Mouse (Mus musculus) forebrain, embryonic 12.5 days (tissue): ENCODE measurements at regions not wholly inside any gene's neighbourhood (a gene's known extent, or its start where the extent isn't known, plus 50 kb on each side); places are given as distances from the start of the nearest gene placed in this dataset.

Source experiments
- ATAC-seq: fragments of 200-750 bp; cut with Nextera tagmentation; 2 replicates; pipeline ENCODE4 v1.8.0; 2017; ENCODE audit warnings: moderate TSS enrichment; ENCODE audit not compliant: low FRiP score
- H3K27ac ChIP-seq: fragments of 300-500 bp; sonication (generic); 2 replicates; pipeline ENCODE4 v1.5.1; 2016; ENCODE audit warnings: mild to moderate bottlenecking
- H3K27me3 ChIP-seq: fragments of 300-500 bp; sonication (generic); 2 replicates; pipeline ENCODE4 v1.6.1; 2016; ENCODE audit warnings: mild to moderate bottlenecking
- H3K36me3 ChIP-seq: fragments of 300-500 bp; sonication (generic); replicated peaks from 2 replicates; pipeline ENCODE4 v1.6.1; 2016; ENCODE audit warnings: mild to moderate bottlenecking
- H3K4me1 ChIP-seq: fragments of 300-500 bp; sonication (generic); 2 replicates; pipeline ENCODE4 v1.6.1; 2016
- H3K4me2 ChIP-seq: fragments of 300-500 bp; sonication (generic); 2 replicates; pipeline ENCODE4 v1.6.1; 2016; ENCODE audit warnings: mild to moderate bottlenecking, moderate library complexity
- H3K4me3 ChIP-seq: fragments of 300-500 bp; sonication (generic); replicated peaks from 2 replicates; pipeline ENCODE4 v1.5.1; 2016; ENCODE audit warnings: mild to moderate bottlenecking
- H3K9ac ChIP-seq: fragments of 300-500 bp; sonication (generic); 2 replicates; pipeline ENCODE4 v1.6.1; 2016; ENCODE audit warnings: mild to moderate bottlenecking
- H3K9me3 ChIP-seq: fragments of 300-500 bp; sonication (generic); 2 replicates; pipeline ENCODE4 v1.6.1; 2016
- WGBS: fragments of 180-500 bp; shearing (Covaris S2); methylation state at CpG from one replicate; pipeline ENCODE4 v1.1.7; 2016; 5-methylcytosine and 5-hydroxymethylcytosine counted together

DNA sequence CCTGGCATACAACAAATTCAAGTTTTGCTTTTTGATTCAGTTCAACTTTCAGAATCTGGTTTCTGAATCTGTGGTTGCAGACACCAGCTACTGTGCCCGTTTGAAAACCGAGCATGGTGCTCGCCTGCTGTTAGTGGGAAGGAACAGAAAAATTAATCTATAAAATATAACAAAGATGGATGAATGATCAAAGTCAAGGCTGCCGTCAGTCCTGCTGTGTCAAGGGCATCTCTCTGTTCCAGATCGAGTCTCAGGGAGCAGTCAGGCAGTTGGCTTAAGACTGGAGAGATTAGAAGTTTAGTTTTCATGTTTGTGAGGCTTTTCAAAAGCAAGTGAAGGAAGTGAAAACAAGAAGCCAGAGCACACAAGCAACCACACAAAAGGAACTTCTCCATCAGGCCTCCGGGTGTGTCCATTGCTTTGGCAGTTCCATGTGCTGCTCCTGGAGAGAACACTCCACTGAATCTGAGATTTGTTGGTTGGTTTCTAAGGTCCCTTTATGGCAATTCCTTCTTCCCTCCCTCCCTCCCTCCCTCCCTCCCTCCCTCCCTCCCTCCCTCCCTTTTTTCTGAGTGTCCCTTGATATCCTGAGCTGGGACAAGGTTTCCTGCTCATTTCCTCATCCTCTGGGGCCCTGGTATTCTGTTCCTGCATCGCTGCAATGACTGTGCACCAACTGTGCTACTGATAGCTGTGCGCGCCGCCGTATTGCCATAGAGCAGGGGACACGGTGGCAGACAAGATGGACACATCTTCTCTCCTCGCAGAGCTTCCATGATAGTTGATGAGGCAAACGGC lies 145.4 kb upstream of the Serp2 start:
- Histone ChIP-seq H3K9me3 (no peaks in the 10 kb centered on the region), H3K4me3 (no peak overlapping the region), H3K27me3 (0 out of 2 replicates have a peak, but pooled peaks cover 3% of the 10 kb centered on the region), H3K4me1 (peaks cover 18% of the 10 kb centered on the region), H3K36me3 (no peaks in the 10 kb centered on the region), H3K4me2 (no peak overlapping the region), H3K27ac (no peak overlapping the region), H3K9ac (no peak overlapping the region)
- ATAC-seq: no peak
- WGBS: 84% methylated on average over 14 of the region's 14 CpGs

DNA sequence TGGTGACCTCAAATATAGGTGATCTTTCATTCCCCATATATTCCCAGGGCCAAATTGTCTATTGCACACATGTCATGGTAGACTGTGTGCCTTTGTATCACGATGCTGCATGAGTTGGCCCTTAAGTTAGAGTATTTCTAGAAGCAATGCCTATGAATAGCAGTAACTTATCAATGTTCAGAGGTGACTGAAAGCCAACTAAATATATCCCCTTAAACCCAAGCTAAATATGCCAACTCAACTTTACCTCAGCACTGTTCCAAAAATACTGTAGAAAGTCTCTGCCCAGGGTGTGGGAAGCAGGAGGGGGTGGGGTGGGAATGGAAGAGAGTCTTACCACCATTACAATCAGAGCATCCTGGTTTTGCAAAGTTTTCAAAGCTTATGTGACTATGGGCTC lies 144.6 kb upstream of the Serp2 start:
- Histone ChIP-seq H3K4me3 (no peak overlapping the region), H3K9me3 (no peaks in the 10 kb centered on the region), H3K9ac (no peak overlapping the region), H3K27me3 (0 out of 2 replicates have a peak, but pooled peaks cover 3% of the 10 kb centered on the region), H3K4me2 (no peak overlapping the region), H3K4me1 (peaks cover 18% of the 10 kb centered on the region), H3K36me3 (no peaks in the 10 kb centered on the region), H3K27ac (no peak overlapping the region)
- WGBS: 84% methylated on average over 1 of the region's 1 CpGs
- ATAC-seq: no peak

DNA sequence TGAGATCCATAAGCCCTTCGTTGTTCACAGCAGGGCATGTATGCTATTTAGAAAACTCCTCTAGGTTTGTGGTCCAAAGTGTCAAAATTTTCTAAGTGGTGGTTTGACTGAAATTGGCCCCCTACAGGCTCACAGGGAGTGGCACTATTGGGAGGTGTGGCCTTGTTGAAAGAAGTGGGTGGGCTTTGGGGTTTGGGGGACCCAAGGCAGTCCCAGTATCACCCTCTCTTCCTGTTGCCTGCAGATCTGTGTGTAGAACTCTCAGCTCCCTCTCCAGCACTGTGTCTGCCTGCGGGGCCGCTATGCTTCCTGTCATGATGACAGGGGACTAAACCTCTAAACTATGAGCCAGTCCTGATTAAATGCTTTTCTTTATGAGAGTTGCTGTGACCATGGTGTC lies 144.1 kb upstream of the Serp2 start:
- no peak overlapping the region for H3K9ac ChIP-seq
- H3K36me3 ChIP-seq: no peaks in the 10 kb centered on the region
- no peak overlapping the region for H3K4me3 ChIP-seq
- ATAC-seq: no peak
- WGBS: 81% methylated on average over 3 of the region's 3 CpGs
- no peaks in the 10 kb centered on the region for H3K9me3 ChIP-seq
- H3K27me3 ChIP-seq: 0 out of 2 replicates have a peak, but pooled peaks cover 3% of the 10 kb centered on the region
- H3K27ac ChIP-seq: no peak overlapping the region
- H3K4me1 ChIP-seq: peaks cover 18% of the 10 kb centered on the region
- H3K4me2 ChIP-seq: no peak overlapping the region

DNA sequence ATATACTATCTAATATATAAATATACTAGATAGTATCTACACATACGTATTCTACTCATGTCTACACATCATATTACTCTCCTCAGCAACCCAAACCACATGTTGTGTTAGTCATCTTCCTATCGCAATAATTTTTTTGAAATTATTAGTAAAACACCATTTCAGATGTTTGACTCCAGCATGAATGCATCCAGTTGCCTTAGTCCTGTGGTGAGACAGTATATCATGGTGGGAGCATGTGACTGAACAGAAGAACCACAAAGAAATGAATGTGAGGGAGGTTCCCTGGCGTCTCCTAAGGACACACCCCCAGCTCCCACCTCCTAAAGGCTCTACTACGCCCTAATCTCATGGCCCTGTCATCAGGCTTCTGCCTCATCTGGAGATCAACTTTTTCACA lies 143.5 kb upstream of the Serp2 start:
- 92% methylated on average over 4 of the region's 4 CpGs for WGBS

DNA sequence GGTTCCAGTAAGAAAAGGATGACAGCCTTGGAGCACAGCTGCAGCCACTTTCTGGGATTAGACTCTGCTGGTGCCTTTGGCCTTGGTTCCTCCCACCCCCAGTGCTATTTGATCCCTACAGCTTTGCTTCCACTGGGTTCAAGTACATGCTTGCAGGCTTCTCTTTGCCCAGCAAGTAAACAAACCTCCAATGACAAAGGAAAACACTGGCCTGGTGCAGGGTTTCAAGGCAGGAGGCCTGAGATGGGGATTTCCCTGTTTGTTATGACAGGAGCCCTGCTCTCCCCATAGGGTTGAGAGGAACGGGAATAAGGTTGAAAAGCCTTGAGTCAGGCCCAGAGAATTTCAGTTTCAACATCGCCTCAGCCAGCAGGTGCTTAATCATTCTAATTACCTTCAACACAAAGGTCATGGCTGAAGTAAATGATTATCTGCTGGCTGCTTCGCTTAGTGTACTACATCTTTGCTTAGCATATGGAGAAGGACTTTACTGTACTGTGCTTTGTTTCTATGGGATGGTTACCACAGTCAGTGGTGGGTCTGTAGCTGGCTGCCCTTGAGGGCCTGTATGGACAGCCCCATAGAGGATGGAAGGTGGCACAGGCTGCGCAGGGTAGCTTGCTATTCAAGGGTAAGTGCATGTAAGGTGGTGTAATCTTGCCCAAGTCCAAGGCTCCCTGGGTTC lies 142.2 kb upstream of the Serp2 start:
- Histone ChIP-seq H3K27me3 (0 out of 2 replicates have a peak, but pooled peaks cover 3% of the 10 kb centered on the region), H3K9ac (no peak overlapping the region), H3K36me3 (no peaks in the 10 kb centered on the region), H3K4me3 (no peak overlapping the region), H3K27ac (0 out of 2 replicates have a peak overlapping the region, but pooled peaks have one; percentile 31), H3K9me3 (no peaks in the 10 kb centered on the region), H3K4me2 (no peak overlapping the region), H3K4me1 (peaks cover 18% of the 10 kb centered on the region)
- no peak for ATAC-seq
- 34% methylated on average over 4 of the region's 4 CpGs for WGBS

More for the DNA sequence above, 143.5 kb upstream of the Serp2 start:
- no peak overlapping the region for H3K4me3 ChIP-seq
- no peak for ATAC-seq
- 0 out of 2 replicates have a peak, but pooled peaks cover 3% of the 10 kb centered on the region for H3K27me3 ChIP-seq
- H3K36me3 ChIP-seq: no peaks in the 10 kb centered on the region
- no peak overlapping the region for H3K4me2 ChIP-seq
- no peaks in the 10 kb centered on the region for H3K9me3 ChIP-seq
- H3K27ac ChIP-seq: no peak overlapping the region
- H3K4me1 ChIP-seq: peaks cover 18% of the 10 kb centered on the region
- H3K9ac ChIP-seq: no peak overlapping the region

DNA sequence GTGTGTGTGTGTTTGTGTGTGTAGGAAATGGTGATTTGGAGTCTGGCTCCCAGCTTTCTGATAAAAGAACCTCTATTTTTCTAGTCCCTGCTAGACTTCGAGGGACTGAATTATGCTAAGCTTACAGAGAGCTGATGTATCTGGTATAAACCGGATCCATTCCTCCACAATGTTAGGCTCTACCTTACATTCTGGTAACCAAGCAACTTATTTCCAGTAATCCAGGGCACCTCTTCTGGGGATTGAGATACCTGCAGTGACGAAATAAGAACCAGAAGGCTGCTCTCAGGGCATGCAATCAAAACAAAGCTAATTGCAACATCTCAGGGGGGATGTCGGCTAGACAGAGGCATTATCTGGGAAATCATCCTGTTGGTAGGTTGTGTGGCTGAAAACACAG lies 140.0 kb upstream of the Serp2 start:
- no peak for ATAC-seq
- no peak overlapping the region for H3K27ac ChIP-seq
- no peaks in the 10 kb centered on the region for H3K27me3 ChIP-seq
- no peaks in the 10 kb centered on the region for H3K36me3 ChIP-seq
- H3K4me2 ChIP-seq: no peak overlapping the region
- 64% methylated on average over 4 of the region's 4 CpGs for WGBS
- H3K4me3 ChIP-seq: no peak overlapping the region
- no peaks in the 10 kb centered on the region for H3K9me3 ChIP-seq
- H3K9ac ChIP-seq: no peak overlapping the region
- H3K4me1 ChIP-seq: peaks cover 16% of the 10 kb centered on the region

DNA sequence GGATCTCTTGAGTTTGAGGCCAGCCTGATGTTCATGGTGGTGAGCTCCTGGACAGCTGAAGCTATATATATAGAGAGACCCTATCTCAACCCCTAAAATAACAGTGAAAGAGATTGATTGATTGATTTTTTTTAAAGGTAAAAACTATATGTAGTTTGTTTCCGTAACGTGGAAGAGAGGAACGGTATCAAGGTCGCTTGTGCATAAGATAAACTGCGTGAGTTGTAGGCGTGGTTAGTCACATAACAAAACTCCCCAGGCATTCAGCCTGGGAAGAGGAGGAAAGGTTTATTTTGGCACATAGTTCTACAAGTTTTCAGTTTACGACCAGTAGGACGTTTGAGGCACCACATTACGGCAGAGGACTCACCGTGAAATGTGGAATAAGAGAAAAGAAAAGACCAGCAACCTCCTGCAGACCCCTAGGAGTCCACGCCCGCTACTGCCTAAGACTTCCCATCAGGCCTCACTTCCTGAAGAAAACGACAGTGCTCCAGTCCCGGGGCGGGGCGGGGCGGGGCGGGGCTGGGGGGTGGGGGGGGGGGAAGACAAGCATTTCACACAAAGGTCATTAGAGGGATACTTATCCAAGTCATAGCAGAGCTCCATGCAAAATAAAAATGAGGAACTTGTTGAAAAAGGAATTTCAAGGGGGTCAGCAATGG lies 139.1 kb upstream of the Serp2 start:
- H3K4me1 ChIP-seq: peaks cover 16% of the 10 kb centered on the region
- no peak overlapping the region for H3K27ac ChIP-seq
- H3K9me3 ChIP-seq: no peaks in the 10 kb centered on the region
- no peak overlapping the region for H3K4me3 ChIP-seq
- no peak overlapping the region for H3K4me2 ChIP-seq
- ATAC-seq: no peak
- 76% methylated on average over 18 of the region's 18 CpGs for WGBS
- H3K27me3 ChIP-seq: no peaks in the 10 kb centered on the region
- no peak overlapping the region for H3K9ac ChIP-seq
- H3K36me3 ChIP-seq: no peaks in the 10 kb centered on the region

DNA sequence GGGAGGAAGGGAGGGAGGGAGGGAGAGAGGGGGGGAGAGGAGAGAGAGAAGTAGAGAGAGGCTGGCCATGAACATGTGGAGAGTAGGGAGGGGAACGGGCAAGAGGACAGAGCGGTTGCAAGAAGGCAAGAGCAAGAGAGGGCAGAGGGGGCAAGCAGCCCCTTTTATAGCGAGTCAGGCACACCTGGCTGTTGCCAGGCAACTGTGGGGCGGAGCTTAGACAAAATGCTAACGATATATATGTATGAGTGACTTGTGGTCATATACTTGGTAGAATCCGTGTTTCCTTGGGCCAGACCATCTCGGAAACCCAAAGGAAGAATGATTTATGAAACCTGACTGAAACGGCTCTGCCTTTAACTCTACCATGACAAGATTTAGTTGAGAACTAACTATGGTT lies 138.2 kb upstream of the Serp2 start:
- no peak overlapping the region for H3K9ac ChIP-seq
- H3K27ac ChIP-seq: no peak overlapping the region
- H3K27me3 ChIP-seq: no peaks in the 10 kb centered on the region
- peaks cover 16% of the 10 kb centered on the region for H3K4me1 ChIP-seq
- no peak overlapping the region for H3K4me2 ChIP-seq
- 85% methylated on average over 8 of the region's 8 CpGs for WGBS
- no peak for ATAC-seq
- no peaks in the 10 kb centered on the region for H3K36me3 ChIP-seq
- H3K4me3 ChIP-seq: no peak overlapping the region
- no peaks in the 10 kb centered on the region for H3K9me3 ChIP-seq

DNA sequence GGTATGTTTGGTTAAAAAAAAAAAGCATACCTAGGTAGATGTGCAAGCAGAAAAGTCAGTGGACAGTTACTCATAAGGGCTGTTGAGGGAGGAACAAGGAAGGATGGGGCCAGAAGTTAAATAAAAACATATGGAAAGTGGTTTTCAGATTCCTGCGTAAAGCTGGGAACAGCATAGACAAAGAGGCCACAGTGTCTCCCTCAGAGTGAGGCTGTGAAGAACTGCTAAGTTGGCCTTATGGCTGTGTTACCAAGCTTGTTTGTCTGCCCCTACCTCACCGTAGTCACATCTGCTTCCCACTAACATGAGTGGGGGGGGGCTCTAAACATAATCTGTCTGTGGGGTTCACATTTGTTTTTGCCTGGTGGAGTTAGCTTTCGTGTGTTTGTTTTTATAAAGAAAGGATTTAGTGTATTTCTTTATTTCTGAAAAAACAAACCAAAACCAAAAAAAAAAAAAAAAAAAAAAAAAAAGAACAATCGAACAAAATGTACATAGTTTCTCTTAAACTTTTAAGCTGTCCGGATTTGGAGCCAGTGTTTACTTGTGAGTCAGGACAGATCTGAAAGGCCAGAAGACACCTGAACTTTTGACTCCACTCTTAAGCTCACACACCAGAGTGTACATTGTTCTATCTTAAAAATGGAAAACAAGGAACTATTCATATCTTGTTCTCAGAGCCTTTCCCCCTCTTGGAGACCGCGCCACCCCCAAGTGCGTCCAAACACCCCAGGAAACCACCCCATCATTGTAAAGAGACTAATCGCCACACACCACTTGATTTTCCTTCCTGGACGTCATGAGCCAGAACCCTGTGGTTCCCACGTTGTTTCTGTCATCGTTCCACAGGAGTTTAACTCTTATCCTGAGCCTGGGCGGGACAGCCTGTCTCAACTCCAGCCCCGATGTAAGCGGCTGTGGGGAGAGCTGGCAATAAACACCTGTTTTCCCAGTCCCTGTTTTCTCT lies 136.9 kb upstream of the Serp2 start:
- Histone ChIP-seq H3K9ac (no peak overlapping the region), H3K9me3 (no peaks in the 10 kb centered on the region), H3K4me3 (no peak overlapping the region), H3K4me2 (no peak overlapping the region), H3K36me3 (no peaks in the 10 kb centered on the region), H3K27ac (no peak overlapping the region), H3K27me3 (no peaks in the 10 kb centered on the region), H3K4me1 (peaks cover 8% of the 10 kb centered on the region)
- 60% methylated on average over 15 of the region's 15 CpGs for WGBS
- no peak for ATAC-seq

DNA sequence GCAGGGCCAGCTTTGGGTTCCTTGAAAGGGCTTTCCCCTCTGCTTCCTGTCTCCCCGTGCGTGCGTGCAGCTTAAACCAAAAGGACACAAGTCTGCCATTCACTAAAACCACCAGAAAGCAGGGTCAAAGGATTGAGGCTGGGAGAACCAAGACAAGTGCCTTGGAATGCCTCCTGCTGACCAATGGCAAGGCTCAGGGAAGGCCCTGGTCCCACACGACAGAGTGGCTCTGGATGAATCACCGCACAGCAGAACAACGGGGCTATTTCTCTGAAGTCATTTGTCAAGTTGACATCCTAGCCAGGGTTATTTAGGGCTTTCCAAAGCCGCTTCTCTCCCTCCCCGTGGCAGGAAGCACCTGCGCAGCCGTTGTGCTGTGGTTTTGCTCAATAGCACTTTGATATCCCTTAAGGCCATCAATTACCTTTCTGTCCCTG lies 131.3 kb upstream of the Serp2 start:
- Histone ChIP-seq H3K36me3 (no peaks in the 10 kb centered on the region), H3K27ac (no peak overlapping the region), H3K4me3 (no peak overlapping the region), H3K4me1 (peaks cover 25% of the 10 kb centered on the region), H3K9me3 (no peaks in the 10 kb centered on the region), H3K9ac (no peak overlapping the region), H3K27me3 (no peaks in the 10 kb centered on the region), H3K4me2 (no peak overlapping the region)
- no peak for ATAC-seq
- 48% methylated on average over 10 of the region's 10 CpGs for WGBS

DNA sequence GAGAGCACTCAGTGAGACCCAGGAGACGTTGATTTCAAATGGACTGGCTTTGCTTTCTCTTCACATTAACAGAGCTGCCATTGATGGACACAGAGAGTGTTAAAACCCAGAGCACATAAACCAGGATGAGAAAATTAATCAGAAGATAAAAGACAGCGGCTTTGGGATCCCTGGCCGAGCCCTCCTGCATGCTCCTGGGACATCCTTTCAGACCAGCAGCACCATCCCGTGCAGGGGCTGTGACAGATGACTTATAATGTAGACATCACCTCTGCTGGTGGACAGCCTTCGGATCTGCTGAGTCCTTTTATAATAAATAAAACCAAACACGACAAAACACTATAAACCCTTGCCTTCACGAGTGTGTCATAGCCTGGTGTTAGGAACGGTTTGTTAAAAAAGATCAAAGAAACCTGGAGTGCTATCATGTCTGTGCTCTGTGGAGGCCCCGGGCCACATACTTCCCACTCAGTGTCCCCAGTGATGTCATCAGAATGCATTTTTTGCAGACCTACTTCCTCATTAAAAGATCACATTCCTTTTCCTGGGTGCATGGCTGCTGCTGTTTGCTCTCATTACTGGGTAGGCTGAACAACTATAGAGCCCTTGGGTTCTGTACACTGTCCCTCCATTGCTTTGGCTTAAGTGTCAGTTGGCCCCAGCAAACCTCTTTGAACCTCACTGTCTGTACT lies 130.2 kb upstream of the Serp2 start:
- Histone ChIP-seq H3K4me3 (no peak overlapping the region), H3K27ac (0 out of 2 replicates have a peak overlapping the region, but pooled peaks have one; percentile 13), H3K9me3 (no peaks in the 10 kb centered on the region), H3K4me1 (peaks cover 25% of the 10 kb centered on the region), H3K9ac (no peak overlapping the region), H3K27me3 (no peaks in the 10 kb centered on the region), H3K36me3 (no peaks in the 10 kb centered on the region), H3K4me2 (no peak overlapping the region)
- WGBS: 53% methylated on average over 9 of the region's 9 CpGs
- 0 out of 2 replicates have a peak, but pooled peaks have one; percentile 27 for ATAC-seq
